Mouse (Mus musculus) lung, postnatal 10 days (tissue): ENCODE measurements around the gene Nup43.

ENCODE experiments used
- DNase-seq: peaks from one replicate; pipeline ENCODE4 v3.0.0; 2021

The Nup43 gene

DNA sequence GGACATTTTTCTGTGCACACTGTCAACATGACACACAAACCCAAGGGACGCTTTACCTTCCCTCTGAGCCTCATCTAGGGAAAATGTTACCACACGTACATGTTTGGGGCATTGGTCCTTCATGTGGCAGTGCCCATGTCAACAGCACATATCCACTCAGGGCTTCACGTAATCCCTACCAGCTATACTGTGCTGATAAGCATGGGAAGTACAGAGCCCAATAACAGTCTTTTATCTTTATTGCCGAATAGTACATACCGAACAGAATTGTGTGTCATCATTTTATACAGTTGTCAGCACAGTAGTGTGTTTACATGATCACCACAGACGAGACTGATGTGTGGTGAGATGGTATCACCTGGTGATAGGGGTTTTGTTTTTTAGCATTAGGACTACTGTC is 19.6 kb downstream of the Nup43 start:
- DNase-seq: no peak

- peak; percentile 20 for DNase-seq
Measured at GRCm38 (mm10) chr10:7695286-7695685, 28.0 kb downstream of the Nup43 start.

DNA sequence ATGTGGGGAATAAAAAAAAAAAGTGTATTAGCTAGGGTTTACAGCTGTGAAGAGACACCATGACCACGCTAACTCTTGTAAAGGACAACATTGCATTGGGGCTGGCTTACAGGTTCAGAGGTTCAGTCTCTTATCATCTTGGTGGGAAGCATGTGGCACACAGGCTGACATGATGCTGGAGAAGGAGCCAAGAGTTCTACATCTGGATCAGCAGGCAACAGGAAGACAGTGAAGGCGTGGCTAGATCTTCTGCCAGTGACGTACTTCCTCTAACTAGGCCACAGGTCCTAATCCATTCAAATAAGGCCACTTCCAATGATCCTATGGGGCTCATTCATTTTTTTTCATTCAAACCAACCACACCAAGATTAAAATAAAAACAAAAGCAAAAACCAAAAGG is 32.8 kb downstream of the Nup43 start:
- no peak for DNase-seq

GRCm38 (mm10) chr10:7702586-7702985 is 35.3 kb downstream of the Nup43 start:
- DNase-seq: no peak

DNA sequence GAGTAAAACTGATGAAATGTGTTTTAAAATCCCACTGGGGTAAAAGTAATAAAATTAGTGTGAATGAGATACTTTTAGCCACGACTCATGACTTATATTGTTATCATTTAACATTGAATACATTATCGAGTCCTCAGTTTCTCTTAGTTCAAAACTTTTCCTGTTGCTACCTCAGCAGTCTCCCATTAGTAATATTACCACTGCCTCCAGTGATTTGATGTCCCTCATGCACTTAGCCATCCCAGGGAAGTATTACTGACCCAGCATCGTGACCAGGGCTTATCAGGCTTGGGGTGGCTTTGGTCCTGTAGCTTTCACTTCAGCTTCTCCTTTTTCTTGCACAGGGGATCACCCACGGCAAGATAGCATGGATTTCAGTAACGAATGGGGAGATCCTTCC is 42.8 kb downstream of the Nup43 start:
- no peak for DNase-seq

GRCm38 (mm10) chr10:7712506-7712905 is 45.2 kb downstream of the Nup43 start:
- no peak for DNase-seq

- no peak for DNase-seq
Measured at GRCm38 (mm10) chr10:7715056-7715455, 47.8 kb downstream of the Nup43 start.

DNA sequence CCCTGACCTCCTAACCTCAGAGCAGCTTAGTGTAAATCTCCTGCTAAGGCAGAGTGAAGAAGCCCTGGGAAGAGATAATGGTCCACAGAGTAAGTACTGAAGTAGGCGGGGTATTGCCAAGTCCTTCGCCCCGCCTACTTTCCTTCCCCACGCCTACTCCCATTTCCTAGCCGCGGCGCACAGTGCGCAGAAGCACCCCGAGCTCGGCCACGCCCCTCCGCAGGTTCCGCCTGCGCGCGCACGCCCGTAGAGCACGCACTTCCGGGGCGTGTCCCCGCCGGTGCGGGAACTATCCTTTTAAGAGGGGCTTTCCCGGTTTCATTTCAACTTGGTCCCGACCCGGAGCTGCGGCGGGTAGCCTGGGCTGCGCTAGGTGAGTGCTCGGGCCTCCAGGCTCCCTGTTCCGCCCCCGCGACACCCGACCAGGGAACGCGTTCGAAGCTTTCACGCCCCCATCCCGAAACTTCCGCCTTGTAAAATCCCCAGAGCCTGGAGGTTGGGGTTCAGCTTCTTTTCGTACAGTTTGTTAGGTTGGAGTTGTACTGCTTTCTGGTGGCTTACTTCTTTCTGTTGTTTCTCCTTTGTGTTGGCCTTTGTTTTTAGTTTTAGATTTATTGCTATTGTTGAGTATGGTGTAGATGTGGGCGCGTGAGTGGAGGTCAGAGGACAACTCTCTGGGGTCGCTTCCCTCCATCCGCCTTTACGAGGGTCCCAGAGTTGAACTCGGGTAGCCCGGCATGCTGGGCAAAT is 58.6 kb downstream of the Nup43 start, which contains the start of gene Katna1:
Gene Katna1, plus strand, starts transcription at position 250 of the 750 bp plus-strand sequence.
- peak; percentile 98 for DNase-seq

DNA sequence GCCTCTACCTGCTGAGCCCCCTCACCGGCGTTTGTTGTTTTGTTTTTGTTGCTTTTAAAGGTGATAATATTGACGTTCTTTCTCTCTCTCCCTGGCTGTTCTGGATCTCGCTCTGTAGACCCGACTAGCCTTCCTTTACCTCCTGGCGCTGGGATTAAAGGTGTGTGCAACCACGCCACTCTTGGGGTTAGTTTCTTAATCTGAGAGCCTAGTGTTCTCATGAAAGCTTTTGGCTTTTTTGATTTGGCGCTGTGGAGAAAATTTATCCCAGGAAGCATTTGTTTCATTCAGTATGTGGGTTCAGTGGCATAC is 59.2 kb downstream of the Nup43 start:
- no peak for DNase-seq

- DNase-seq: no peak
Measured at GRCm38 (mm10) chr10:7727011-7727410, 59.7 kb downstream of the Nup43 start.
